Mouse (Mus musculus) inflammation-experienced regulatory T-cells (primary cell): Measurements from ENCODE around the gene Pprc1. TPM values are rescaled to one million over a fixed set of nuclear protein-coding genes. Genes with fewer than 3 reads are reported as not detected.

Source experiments
- polyA plus RNA-seq, 2 experiments: library from polyadenylated mRNA; unstranded; fragments of 100-300 nt; shearing (Covaris generic); gene quantifications; one replicate each; pipeline ENCODE4 v1.2.1; 2017

Gene Pprc1
- polyA plus RNA-seq, result 10 to 100 TPM; 43.5 to 60.9 TPM

GRCm38 (mm10) chr19:46044271-46044992 is at the start of gene Pprc1:
Gene Pprc1, plus strand, starts transcription at chr19:46044886.

GRCm38 (mm10) chr19:45997785-45998693 is 46.6 kb upstream of the Pprc1 start, which contains the start of gene Armh3:
Gene Armh3, minus strand, starts transcription at chr19:45998488.

GRCm38 (mm10) chr19:46003371-46004226 is 41.1 kb upstream of the Pprc1 start, which contains the start of gene Hps6:
Gene Hps6, plus strand, starts transcription at chr19:46003508.

GRCm38 (mm10) chr19:46044993-46045695 is 458 bp downstream of the Pprc1 start, which contains the start of gene Ldb1:
Gene Ldb1, minus strand, starts transcription at chr19:46045214.

GRCm38 (mm10) chr19:46075616-46076607 is 31.2 kb downstream of the Pprc1 start, which contains the start of gene Nolc1:
Gene Nolc1, plus strand, starts transcription at chr19:46075863.

Other genes with a start within 250 kb of the Pprc1 start
- 10 to 100 TPM in 1 of 2 experiments, 1 to 10 TPM in 1; 7.5 to 14.3 TPM for gene Kcnip2, start 228.8 kb upstream of the Pprc1 start, polyA plus RNA-seq
- 10 to 100 TPM; 10.5 to 15.7 TPM for gene Armh3, start 46.4 kb upstream of the Pprc1 start, polyA plus RNA-seq
- gene Hps6, start 41.4 kb upstream of the Pprc1 start, polyA plus RNA-seq, result 10 to 100 TPM; 14.9 to 16.5 TPM
- 100 to 1,000 TPM; 232 to 298 TPM for gene Ldb1, start 328 bp downstream of the Pprc1 start, polyA plus RNA-seq
- gene Nolc1, start 31.0 kb downstream of the Pprc1 start, polyA plus RNA-seq, result 10 to 100 TPM; 75.5 to 93.8 TPM
- not detected for gene Elovl3, start 87.0 kb downstream of the Pprc1 start, polyA plus RNA-seq
- gene Pitx3, start 103.4 kb downstream of the Pprc1 start, polyA plus RNA-seq, result under 1 TPM in 1 of 2 experiments, not detected in 1; 0.27 TPM
- gene Gbf1, start 107.6 kb downstream of the Pprc1 start, polyA plus RNA-seq, result 10 to 100 TPM; 57.4 to 61.6 TPM